ENCODE assay signal across 26 mouse cellular contexts in the genomic region with DNA sequence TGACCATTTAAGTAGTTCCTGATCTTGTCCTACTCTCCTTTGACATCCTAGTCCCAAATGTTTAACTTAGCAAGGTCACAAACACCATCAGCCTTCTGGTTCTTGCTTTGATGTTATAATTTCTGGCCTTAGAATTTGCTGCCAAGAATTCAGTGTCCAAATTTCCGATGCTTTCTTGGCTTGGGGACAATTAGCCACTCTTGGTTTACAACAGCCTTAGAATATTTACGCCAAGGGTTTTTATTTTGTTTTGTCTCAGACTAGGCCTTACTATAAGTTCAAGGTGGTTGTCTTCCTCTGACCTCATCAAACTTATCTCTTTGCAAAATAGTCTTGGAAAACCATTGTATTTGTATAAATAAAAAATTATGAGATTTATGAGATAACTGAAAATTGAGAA.
"Had no signal": no experiment of that assay in that cellular context is flagged by ENCODE, and none has a peak within 500 bp of the region (broad histone marks: within the 10 kb centered on the region; RNA-seq: fewer than 3 reads in every experiment).

No protein-coding gene starts in this region.

- H3K4me2 ChIP-seq: embryonic facial prominence, embryonic 12.5 days; embryonic facial prominence, embryonic 13.5 days; embryonic facial prominence, embryonic 15.5 days; forebrain, embryonic 12.5 days; forebrain, embryonic 13.5 days; forebrain, embryonic 15.5 days had no signal

- H3K27me3 ChIP-seq: embryonic facial prominence, embryonic 12.5 days; embryonic facial prominence, embryonic 13.5 days; embryonic facial prominence, embryonic 15.5 days; forebrain, embryonic 12.5 days; forebrain, embryonic 13.5 days; forebrain, embryonic 15.5 days had no signal

- DNase-seq: cerebellum, adult 18-20 months; cerebellum, adult 2 months; cerebellum, adult 8-10 months; cerebellum, adult 9-10 months; cerebellum, adult 9-11 months; cerebellum, postnatal 25 days; cerebellum, postnatal 36 days; embryo, embryonic 11 days; forebrain, postnatal 0 days; gastrocnemius, adult 2 months; gastrocnemius, postnatal 10 days; gastrocnemius, postnatal 14 days; gastrocnemius, postnatal 25 days; gastrocnemius, postnatal 36 days; heart, adult 11 months had no signal

- H3K36me3 ChIP-seq: embryonic facial prominence, embryonic 10.5 days; embryonic facial prominence, embryonic 12.5 days; embryonic facial prominence, embryonic 13.5 days; embryonic facial prominence, embryonic 15.5 days; forebrain, embryonic 10.5 days; forebrain, embryonic 12.5 days; forebrain, embryonic 15.5 days had no signal

- H3K9me3 ChIP-seq: embryonic facial prominence, embryonic 10.5 days; embryonic facial prominence, embryonic 12.5 days; embryonic facial prominence, embryonic 13.5 days; embryonic facial prominence, embryonic 15.5 days; forebrain, embryonic 10.5 days; forebrain, embryonic 12.5 days; forebrain, embryonic 13.5 days; forebrain, embryonic 15.5 days had no signal

- ATAC-seq: forebrain, embryonic 13.5 days; forebrain, embryonic 14.5 days; forebrain, embryonic 15.5 days; forebrain, embryonic 16.5 days; forebrain, postnatal 0 days had no signal

- H3K27ac ChIP-seq: embryonic facial prominence, embryonic 10.5 days; embryonic facial prominence, embryonic 12.5 days; embryonic facial prominence, embryonic 13.5 days; embryonic facial prominence, embryonic 15.5 days; forebrain, embryonic 10.5 days; forebrain, embryonic 12.5 days; forebrain, embryonic 13.5 days; forebrain, embryonic 15.5 days; gastrocnemius, adult 2 months had no signal

- H3K4me1 ChIP-seq: embryonic facial prominence, embryonic 15.5 days; forebrain, embryonic 12.5 days; forebrain, embryonic 13.5 days; forebrain, embryonic 15.5 days had no signal

- H3K9ac ChIP-seq: embryonic facial prominence, embryonic 12.5 days; embryonic facial prominence, embryonic 13.5 days; embryonic facial prominence, embryonic 15.5 days; forebrain, embryonic 12.5 days; forebrain, embryonic 13.5 days; forebrain, embryonic 15.5 days; forebrain, postnatal 0 days had no signal

- H3K4me3 ChIP-seq: embryonic facial prominence, embryonic 10.5 days; embryonic facial prominence, embryonic 12.5 days; embryonic facial prominence, embryonic 13.5 days; embryonic facial prominence, embryonic 15.5 days; erythroblast, embryonic 14.5 days; forebrain, embryonic 10.5 days; forebrain, embryonic 12.5 days; forebrain, embryonic 13.5 days; forebrain, embryonic 15.5 days; gastrocnemius, adult 2 months had no signal
